Mouse (Mus musculus) CH12.LX (cell line): Measurements from ENCODE around the gene Bbs7. TPM values are rescaled to one million over a fixed set of nuclear protein-coding genes. Genes with fewer than 3 reads are reported as not detected.

Experiments used
- DNase-seq: peaks from one replicate; pipeline ENCODE4 v3.0.0-alpha.2; 2013; ENCODE audit errors: extremely low read depth
- H3K27ac ChIP-seq: 2 replicates; pipeline ENCODE4 v1.5.1; 2012; ENCODE audit warnings: low read depth, mild to moderate bottlenecking, control low read depth, moderate library complexity; ENCODE audit not compliant: insufficient read depth
- H3K27me3 ChIP-seq: replicated peaks from 2 replicates; pipeline ENCODE3; 2012; ENCODE audit warnings: inconsistent platforms
- H3K36me3 ChIP-seq, 2 experiments: replicated peaks in 1 of 2; 2 replicates each; pipeline versions ENCODE3 to v1.6.1; 2012; ENCODE audit warnings: inconsistent platforms in 1 of 2, low read length in 1 of 2, mild to moderate bottlenecking in 1 of 2, mixed read lengths in 1 of 2, moderate library complexity in 1 of 2; ENCODE audit not compliant: control insufficient read depth in 1 of 2, insufficient read depth in 1 of 2
- H3K4me1 ChIP-seq, 2 experiments: 2 replicates each; pipeline ENCODE4 v1.6.1; 2012; ENCODE audit warnings: inconsistent platforms in 1 of 2, moderate library complexity in 1 of 2; ENCODE audit not compliant: insufficient read depth in 2 of 2, control insufficient read depth in 1 of 2
- H3K4me2 ChIP-seq: 2 replicates; pipeline ENCODE4 v1.6.1; 2012; ENCODE audit warnings: low read depth, mild to moderate bottlenecking, control low read depth; ENCODE audit not compliant: poor library complexity, insufficient read depth, severe bottlenecking
- H3K4me3 ChIP-seq, 3 experiments: fragments of 150-350 bp in 1 of 3; sonication (generic) in 1 of 3; replicated peaks in 1 of 3; 2 replicates each; pipeline versions ENCODE3 to v1.5.1; 2011 to 2012; ENCODE audit warnings: low read depth in 2 of 3, low read length in 2 of 3, mild to moderate bottlenecking in 2 of 3, moderate library complexity in 2 of 3, control low read depth in 1 of 3, improper control_type of control experiment in 1 of 3, inconsistent platforms in 1 of 3, mixed read lengths in 1 of 3; ENCODE audit not compliant: poor library complexity in 1 of 3
- H3K79me2 ChIP-seq: replicated peaks from 2 replicates; pipeline ENCODE4 v1.6.1; 2012; ENCODE audit warnings: mild to moderate bottlenecking, moderate library complexity; ENCODE audit not compliant: control insufficient read depth, poor library complexity, insufficient read depth, severe bottlenecking; ENCODE audit errors: extremely low read depth
- H3K9ac ChIP-seq: 2 replicates; pipeline ENCODE4 v1.6.1; 2012; ENCODE audit warnings: low read depth, mild to moderate bottlenecking, control low read depth, moderate library complexity; ENCODE audit not compliant: insufficient read depth
- H3K9me3 ChIP-seq: replicated peaks from 2 replicates; pipeline ENCODE3; 2012; ENCODE audit warnings: low read length, inconsistent platforms, mixed read lengths
- CHD1 ChIP-seq: IDR thresholded peaks from 2 replicates; pipeline ENCODE4 v1.6.1; 2012; ENCODE audit warnings: low read depth, low read length, improper control_type of control experiment, inconsistent platforms
- CHD2 ChIP-seq: IDR thresholded peaks from 2 replicates; pipeline ENCODE4 v1.6.1; 2011; ENCODE audit warnings: low read length, improper control_type of control experiment
- ELF1 ChIP-seq: IDR thresholded peaks from 2 replicates; pipeline ENCODE4 v1.6.1; 2014; ENCODE audit warnings: low read depth, mild to moderate bottlenecking, inconsistent platforms, low read length, improper control_type of control experiment
- HCFC1 ChIP-seq: IDR thresholded peaks from 2 replicates; pipeline ENCODE4 v1.6.1; 2012; ENCODE audit warnings: low read depth, mild to moderate bottlenecking, inconsistent platforms, low read length, improper control_type of control experiment
- IRF4 ChIP-seq: IDR thresholded peaks from 2 replicates; pipeline ENCODE4 v1.6.1; 2014; ENCODE audit warnings: low read depth, mild to moderate bottlenecking, inconsistent platforms, low read length, improper control_type of control experiment
- JUND ChIP-seq: conservative IDR thresholded peaks from 2 replicates; pipeline ENCODE4 v1.6.1; 2011; ENCODE audit warnings: low read depth, low read length, improper control_type of control experiment
- KAT2A ChIP-seq: IDR thresholded peaks from 2 replicates; pipeline ENCODE4 v1.6.1; 2012; ENCODE audit warnings: low read length, improper control_type of control experiment, inconsistent platforms; ENCODE audit not compliant: insufficient replicate concordance
- MAFK ChIP-seq: IDR thresholded peaks from 2 replicates; pipeline ENCODE4 v1.6.1; 2011; ENCODE audit warnings: low read length, improper control_type of control experiment; ENCODE audit not compliant: insufficient replicate concordance
- MAZ ChIP-seq: IDR thresholded peaks from 2 replicates; pipeline ENCODE4 v1.6.1; 2012; ENCODE audit warnings: low read depth, mild to moderate bottlenecking, inconsistent platforms, low read length, improper control_type of control experiment, moderate library complexity
- MXI1 ChIP-seq: IDR thresholded peaks from 2 replicates; pipeline ENCODE4 v1.6.1; 2011; ENCODE audit warnings: mild to moderate bottlenecking, low read depth, low read length, improper control_type of control experiment
- NELFE ChIP-seq: IDR thresholded peaks from 2 replicates; pipeline ENCODE4 v1.6.1; 2011; ENCODE audit warnings: low read depth, low read length, improper control_type of control experiment
- POLR2AphosphoS2 ChIP-seq: IDR thresholded peaks from 2 replicates; pipeline ENCODE4 v1.6.1; 2011; ENCODE audit warnings: low read depth, low read length, improper control_type of control experiment
- RCOR1 ChIP-seq: conservative IDR thresholded peaks from 2 replicates; pipeline ENCODE4 v1.6.1; 2012; ENCODE audit warnings: low read depth, mild to moderate bottlenecking, inconsistent platforms, low read length, improper control_type of control experiment
- SMC3 ChIP-seq: IDR thresholded peaks from 2 replicates; pipeline ENCODE4 v1.6.1; 2011; ENCODE audit warnings: low read depth, low read length, improper control_type of control experiment
- TBP ChIP-seq: conservative IDR thresholded peaks from 2 replicates; pipeline ENCODE4 v1.6.1; 2011; ENCODE audit warnings: low read depth, low read length, improper control_type of control experiment
- USF2 ChIP-seq: conservative IDR thresholded peaks from 2 replicates; pipeline ENCODE4 v1.6.1; 2011; ENCODE audit warnings: low read depth, low read length, improper control_type of control experiment
- ZC3H11A ChIP-seq: IDR thresholded peaks from 2 replicates; pipeline ENCODE4 v1.6.1; 2012; ENCODE audit warnings: low read depth, mild to moderate bottlenecking, inconsistent platforms, low read length, improper control_type of control experiment
- ZMIZ1 ChIP-seq: IDR thresholded peaks from 2 replicates; pipeline ENCODE4 v1.6.1; 2012; ENCODE audit warnings: low read depth, mild to moderate bottlenecking, inconsistent platforms, low read length, improper control_type of control experiment
- ZNF384 ChIP-seq: IDR thresholded peaks from 2 replicates; pipeline ENCODE4 v1.6.1; 2012; ENCODE audit warnings: low read depth, low read length, improper control_type of control experiment, inconsistent platforms
- dilution Hi-C: fragments of 300-500 bp; cut with MboI; formaldehyde crosslinking; loops from 2 replicates; pipeline ENCODE4 v1.14.3; 2020; ENCODE audit warnings: low sequenced_read_pairs; ENCODE audit not compliant: extremely low pct_unique_long_range_greater_than_20kb, extremely low pct_ligation_motif_present
- in situ Hi-C: fragments of 300-500 bp; cut with MboI; formaldehyde crosslinking; loops from 3 replicates; pipeline ENCODE4 v1.14.3; 2019; ENCODE audit warnings: low sequenced_read_pairs, low pct_ligation_motif_present, low pct_unique_long_range_greater_than_20kb, mixed read lengths
- polyA plus RNA-seq: library from polyadenylated mRNA; unstranded; fragments of >175 nt; gene quantifications from 2 replicates; pipeline ENCODE4 v1.2.1, GENCODE M21; 2012; ENCODE audit warnings: low read depth; ENCODE audit not compliant: insufficient read length
- total RNA-seq, 2 experiments: library from RNA; depleted of rRNA; stranded (reverse); fragments of 300-350 nt in 1 of 2; fragments of >200 nt in 1 of 2; gene quantifications; 2 replicates each; pipeline ENCODE4 v1.2.3; 2012 to 2014

Bbs7 gene
- total and polyA plus RNA-seq, 3 experiments = 1.6 to 6.6 (median 3.3) TPM

DNA sequence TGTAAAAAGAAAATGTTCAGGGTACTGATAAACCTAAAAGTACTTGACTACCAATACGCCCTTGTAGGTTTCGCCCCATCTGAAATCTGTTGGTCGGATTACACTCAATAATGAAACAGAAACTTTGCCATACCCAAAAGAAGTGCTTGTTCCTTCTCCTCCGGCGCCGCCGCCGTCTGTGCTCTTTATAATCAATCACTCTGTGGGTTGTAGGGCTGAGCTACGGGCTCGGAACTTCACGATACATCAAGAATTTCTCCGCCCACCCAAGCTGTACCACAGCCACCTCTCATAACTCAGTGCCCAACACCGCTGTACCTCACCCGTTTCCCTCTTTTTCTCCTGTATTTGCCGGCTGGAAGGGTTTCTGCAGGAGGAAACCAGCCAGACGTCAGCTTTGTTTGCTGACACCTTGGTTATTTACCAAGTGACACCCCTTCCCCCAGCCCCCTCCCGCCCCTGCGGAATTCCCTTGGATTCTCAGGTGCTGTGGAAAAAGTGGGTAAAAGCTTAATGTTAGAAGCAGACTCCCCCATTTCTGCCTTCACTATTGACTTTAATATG lies 81.2 kb downstream of the Bbs7 start:
- Histone ChIP-seq H3K27ac (no peak overlapping the region), H3K9ac (peak overlapping the region; percentile 35; the same call in 1 of the 2 replicates), H3K4me2 (peak overlapping the region; percentile 82), H3K36me3 (no peaks in the 10 kb centered on the region), H3K79me2 (no peaks in the 10 kb centered on the region), H3K27me3 (peaks cover under 1% of the 10 kb centered on the region), H3K9me3 (no peaks in the 10 kb centered on the region), H3K4me3 (peak overlapping the region in 1 of 3 experiments; percentile 51), H3K4me1 (peaks cover 0 to 6% of the 10 kb centered on the region in 2 experiments; a peak in 2 of 4 replicates)
- DNase-seq = no peak
- in situ Hi-C loops = no loop called here
- dilution Hi-C loops = no loop called here
- TF ChIP-seq IRF4 = 0 out of 2 replicates have a peak, but pooled peaks have one; percentile 18
- TF ChIP-seq MAZ = no peak

DNA sequence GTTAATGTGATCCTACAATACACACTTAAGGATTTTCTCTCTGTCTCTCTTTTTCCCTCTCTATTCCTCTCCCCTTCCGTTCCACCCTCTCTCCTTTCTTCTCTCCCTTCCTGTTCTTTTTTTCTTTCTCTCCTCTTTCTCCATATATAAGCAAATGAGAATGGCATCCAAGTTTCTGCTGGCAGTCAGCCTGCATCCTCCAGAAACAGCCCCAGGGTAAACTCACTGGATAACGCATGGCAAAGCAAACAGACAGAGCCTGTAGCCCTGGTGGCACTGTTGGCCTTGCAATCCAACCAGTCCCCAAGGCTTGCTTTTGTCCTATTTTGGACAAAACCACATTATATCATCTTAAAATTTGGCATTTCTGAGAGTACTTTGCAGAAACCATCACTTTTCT lies 82.0 kb downstream of the Bbs7 start:
- Histone ChIP-seq H3K9ac (no peak overlapping the region), H3K27ac (no peak overlapping the region), H3K4me2 (no peak overlapping the region), H3K4me1 (peaks cover 0 to 6% of the 10 kb centered on the region in 2 experiments; a peak in 2 of 4 replicates), H3K4me3 (no peak overlapping the region), H3K9me3 (no peaks in the 10 kb centered on the region), H3K36me3 (no peaks in the 10 kb centered on the region), H3K27me3 (peaks cover 7% of the 10 kb centered on the region), H3K79me2 (no peaks in the 10 kb centered on the region)
- in situ Hi-C loops (no loop called here), dilution Hi-C loops (no loop called here)
- DNase-seq = no peak
- no peak for TF ChIP-seq CHD1
- TF ChIP-seq JUND = no peak
- TF ChIP-seq TBP = no peak
- TF ChIP-seq ZMIZ1 = no peak
- TF ChIP-seq USF2 = no peak
- TF ChIP-seq MAZ = no peak
- TF ChIP-seq MXI1 = no peak
- no peak for TF ChIP-seq CHD2
- no peak for TF ChIP-seq KAT2A

- Histone ChIP-seq H3K9ac (no peak overlapping the region), H3K36me3 (no peaks in the 10 kb centered on the region), H3K79me2 (no peaks in the 10 kb centered on the region), H3K9me3 (no peaks in the 10 kb centered on the region), H3K4me2 (no peak overlapping the region), H3K4me1 (peaks cover 0 to 6% of the 10 kb centered on the region in 2 experiments; a peak in 2 of 4 replicates), H3K27ac (no peak overlapping the region), H3K27me3 (peaks cover 7% of the 10 kb centered on the region), H3K4me3 (no peak overlapping the region)
- dilution Hi-C loops (no loop called here), in situ Hi-C loops (no loop called here)
- TF ChIP-seq RCOR1 (no peak), ZMIZ1 (no peak), JUND (no peak), SMC3 (no peak), POLR2AphosphoS2 (no peak), ZNF384 (no peak), CHD1 (no peak), ZC3H11A (no peak), ELF1 (no peak), NELFE (no peak), HCFC1 (no peak), MAFK (no peak)
- no peak for DNase-seq
Observed at GRCm38 (mm10) chr3:36530781-36531180, 82.5 kb downstream of the Bbs7 start.
